Mouse (Mus musculus): ENCODE data around the gene Inafm1. TPM values are rescaled to one million over a fixed set of nuclear protein-coding genes. Genes with fewer than 3 reads are reported as not detected.

Gene Inafm1
- polyA plus RNA-seq, 1 experiment from 2014 or later, result 28.0 TPM

- Histone ChIP-seq H3K9ac (ENCODE audit: low read length) (no peak overlapping the region), H3K9me3 (ENCODE audit: control insufficient read depth, low read length) (no peaks in the 10 kb centered on the region), H3K27ac (replicated peaks) (no peak overlapping the region), H3K27me3 (ENCODE audit: control insufficient read depth, insufficient read depth, low read length) (no peaks in the 10 kb centered on the region), H3K4me2 (replicated peaks; ENCODE audit: low read depth) (no peak overlapping the region), H3K36me3 (ENCODE audit: control insufficient read depth, insufficient read depth, low read length) (no peaks in the 10 kb centered on the region), H3K4me1 (replicated peaks; ENCODE audit: control insufficient read depth, insufficient read depth) (no peaks in the 10 kb centered on the region), H3K4me3 (ENCODE audit: low read depth, low read length) (no peak overlapping the region)
- no peak for TF ChIP-seq EP300 (optimal IDR thresholded peaks at IDR 0.05)
- no peak for TF ChIP-seq CTCF (IDR thresholded peaks at IDR 0.05; ENCODE audit: low read depth)
- DNase-seq (ENCODE audit: low spot score) (no peak), ATAC-seq (ENCODE audit: low FRiP score, low TSS enrichment) (no peak)
- WGBS, result 41% methylated on average over 4 of the region's 4 CpGs
Measured at GRCm38 (mm10) chr7:16254195-16254594, 19.2 kb downstream of the Inafm1 start.

DNA sequence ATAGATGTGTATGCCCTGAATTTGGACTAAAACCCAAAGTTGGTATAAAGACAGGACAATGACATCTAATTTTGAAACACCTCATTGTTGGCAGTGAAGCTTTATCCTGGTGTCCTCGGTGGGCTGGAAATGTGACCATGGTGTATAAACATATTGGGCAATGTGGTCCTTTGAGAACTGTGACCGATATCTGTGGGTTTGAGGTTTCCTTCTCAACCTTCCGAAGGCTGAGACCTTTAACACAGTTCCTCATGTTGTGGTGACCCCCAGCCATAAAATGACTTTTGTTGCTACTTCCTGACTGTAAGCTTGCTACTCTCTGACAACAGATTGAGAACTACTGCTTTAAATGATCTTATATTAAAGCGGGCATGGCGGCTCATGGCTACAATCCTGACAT lies 22.7 kb downstream of the Inafm1 start:
- Histone ChIP-seq H3K36me3 (ENCODE audit: control insufficient read depth, insufficient read depth, low read length) (no peaks in the 10 kb centered on the region), H3K4me3 (ENCODE audit: low read depth, low read length) (no peak overlapping the region), H3K4me1 (replicated peaks; ENCODE audit: control insufficient read depth, insufficient read depth) (no peaks in the 10 kb centered on the region), H3K9ac (ENCODE audit: low read length) (no peak overlapping the region), H3K9me3 (ENCODE audit: control insufficient read depth, low read length) (no peaks in the 10 kb centered on the region), H3K27me3 (ENCODE audit: control insufficient read depth, insufficient read depth, low read length) (no peaks in the 10 kb centered on the region), H3K4me2 (replicated peaks; ENCODE audit: low read depth) (no peak overlapping the region), H3K27ac (replicated peaks) (no peak overlapping the region)
- 80% methylated on average over 5 of the region's 5 CpGs for WGBS
- TF ChIP-seq EP300 (optimal IDR thresholded peaks at IDR 0.05) (no peak), CTCF (IDR thresholded peaks at IDR 0.05; ENCODE audit: low read depth) (no peak)
- ATAC-seq (ENCODE audit: low FRiP score, low TSS enrichment) (no peak), DNase-seq (ENCODE audit: low spot score) (no peak)

- Histone ChIP-seq H3K4me2 (replicated peaks; ENCODE audit: low read depth) (no peak overlapping the region), H3K4me1 (replicated peaks; ENCODE audit: control insufficient read depth, insufficient read depth) (no peaks in the 10 kb centered on the region), H3K9me3 (ENCODE audit: control insufficient read depth, low read length) (no peaks in the 10 kb centered on the region), H3K36me3 (ENCODE audit: control insufficient read depth, insufficient read depth, low read length) (no peaks in the 10 kb centered on the region), H3K9ac (ENCODE audit: low read length) (no peak overlapping the region), H3K4me3 (ENCODE audit: low read depth, low read length) (no peak overlapping the region), H3K27ac (replicated peaks) (no peak overlapping the region), H3K27me3 (ENCODE audit: control insufficient read depth, insufficient read depth, low read length) (no peaks in the 10 kb centered on the region)
- TF ChIP-seq CTCF (IDR thresholded peaks at IDR 0.05; ENCODE audit: low read depth) (no peak), EP300 (optimal IDR thresholded peaks at IDR 0.05) (no peak)
- ATAC-seq (ENCODE audit: low FRiP score, low TSS enrichment) (no peak), DNase-seq (ENCODE audit: low spot score) (no peak)
- 55% methylated on average over 2 of the region's 4 CpGs for WGBS
Measured at GRCm38 (mm10) chr7:16245958-16246357, 27.5 kb downstream of the Inafm1 start.

DNA sequence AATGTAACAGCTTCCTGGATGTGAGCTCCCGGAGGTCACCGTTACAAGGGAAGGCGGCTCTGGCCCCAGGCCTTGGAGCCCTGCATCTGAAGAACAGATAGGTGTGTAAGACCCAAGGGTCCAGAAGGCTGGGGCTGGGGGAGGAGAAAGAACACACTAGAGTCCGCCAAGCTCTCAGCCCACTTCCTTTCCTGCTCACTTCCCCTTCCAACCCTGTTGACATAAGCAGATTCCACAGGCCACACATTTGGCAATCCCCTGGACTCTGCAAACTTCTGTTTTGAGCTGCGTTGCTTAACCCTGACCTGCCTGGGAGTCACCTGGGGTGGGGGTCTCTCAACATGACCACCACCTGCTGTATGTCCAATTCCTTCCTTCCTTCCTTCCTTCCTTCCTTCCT lies 29.4 kb downstream of the Inafm1 start, which contains the start of gene C5ar2:
Gene C5ar2, minus strand, starts transcription at position 88 of the 400 bp plus-strand sequence.
- no peaks in the 10 kb centered on the region for H3K4me1 ChIP-seq (replicated peaks; ENCODE audit: control insufficient read depth, insufficient read depth)
- H3K9me3 ChIP-seq (ENCODE audit: control insufficient read depth, low read length), result no peaks in the 10 kb centered on the region
- TF ChIP-seq CTCF (IDR thresholded peaks at IDR 0.05; ENCODE audit: low read depth) (no peak), EP300 (optimal IDR thresholded peaks at IDR 0.05) (no peak)
- no peak within 1 kb of the TSS for H3K4me2 ChIP-seq (replicated peaks; ENCODE audit: low read depth)
- no peaks in the 10 kb centered on the region for H3K27me3 ChIP-seq (ENCODE audit: control insufficient read depth, insufficient read depth, low read length)
- 38% methylated on average over 5 of the region's 5 CpGs for WGBS
- DNase-seq (ENCODE audit: low spot score) (no peak), ATAC-seq (ENCODE audit: low FRiP score, low TSS enrichment) (0 out of 2 replicates have a peak, but pooled peaks have one; percentile 46)
- H3K9ac ChIP-seq (ENCODE audit: low read length), result no peak within 1 kb of the TSS
- H3K4me3 ChIP-seq (ENCODE audit: low read depth, low read length), result no peak within 1 kb of the TSS
- peak within 1 kb of the TSS; percentile 18; the same call in 1 of the 2 replicates for H3K27ac ChIP-seq (replicated peaks)
- no peaks in the 10 kb centered on the region for H3K36me3 ChIP-seq (ENCODE audit: control insufficient read depth, insufficient read depth, low read length)

DNA sequence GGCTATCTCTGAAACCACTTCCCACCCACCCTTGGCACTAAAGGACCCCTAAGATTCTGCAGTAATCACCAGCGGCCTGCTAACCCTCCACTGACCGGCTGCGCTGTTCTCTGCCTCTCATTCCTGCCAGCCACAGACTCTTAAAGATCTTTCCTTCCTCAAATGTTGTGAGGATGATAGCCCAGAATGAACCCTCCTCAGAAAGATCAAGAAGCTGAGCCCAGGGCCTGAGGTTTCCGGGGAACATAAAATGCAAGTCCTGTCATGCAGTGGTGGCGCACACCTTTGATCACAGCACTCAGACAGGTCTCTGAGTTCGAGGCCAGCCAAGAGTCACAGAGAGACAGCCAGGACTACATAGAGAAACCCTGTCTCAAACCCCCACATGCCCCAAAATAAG lies 31.2 kb downstream of the Inafm1 start:
- H3K27ac ChIP-seq (replicated peaks), result no peak overlapping the region
- WGBS, result 81% methylated on average over 6 of the region's 6 CpGs
- no peak for ATAC-seq (ENCODE audit: low FRiP score, low TSS enrichment)

DNA sequence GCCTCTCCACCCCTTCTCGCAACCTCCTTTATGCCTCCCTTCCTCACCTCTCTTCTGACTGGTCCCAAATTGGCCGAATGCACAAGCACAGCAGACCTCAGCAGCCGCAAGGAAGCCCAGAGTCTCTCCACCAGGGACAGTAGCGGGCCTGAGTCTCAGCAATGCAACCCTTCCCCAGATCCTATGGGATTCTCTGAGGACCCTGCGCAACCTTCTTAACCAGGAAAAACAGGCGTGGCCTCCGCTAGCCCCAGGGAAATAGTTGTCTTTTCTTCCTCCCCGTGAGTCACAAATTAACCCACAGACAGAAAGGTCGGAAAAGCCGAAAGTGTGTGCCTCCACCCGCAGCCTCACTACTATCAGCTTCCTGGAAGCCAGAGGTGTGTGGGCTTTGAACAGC lies 31.6 kb downstream of the Inafm1 start:
- Histone ChIP-seq H3K4me3 (ENCODE audit: low read depth, low read length) (no peak overlapping the region), H3K27me3 (ENCODE audit: control insufficient read depth, insufficient read depth, low read length) (no peaks in the 10 kb centered on the region), H3K4me1 (replicated peaks; ENCODE audit: control insufficient read depth, insufficient read depth) (no peaks in the 10 kb centered on the region), H3K36me3 (ENCODE audit: control insufficient read depth, insufficient read depth, low read length) (no peaks in the 10 kb centered on the region), H3K4me2 (replicated peaks; ENCODE audit: low read depth) (no peak overlapping the region), H3K9me3 (ENCODE audit: control insufficient read depth, low read length) (no peaks in the 10 kb centered on the region), H3K27ac (replicated peaks) (no peak overlapping the region), H3K9ac (ENCODE audit: low read length) (no peak overlapping the region)
- no peak for ATAC-seq (ENCODE audit: low FRiP score, low TSS enrichment)
- no peak for DNase-seq (ENCODE audit: low spot score)
- TF ChIP-seq EP300 (optimal IDR thresholded peaks at IDR 0.05), result no peak
- TF ChIP-seq CTCF (IDR thresholded peaks at IDR 0.05; ENCODE audit: low read depth), result peak; percentile 36
- WGBS, result 52% methylated on average over 11 of the region's 11 CpGs

More for the DNA sequence above, 31.2 kb downstream of the Inafm1 start:
- Histone ChIP-seq H3K4me1 (replicated peaks; ENCODE audit: control insufficient read depth, insufficient read depth) (no peaks in the 10 kb centered on the region), H3K36me3 (ENCODE audit: control insufficient read depth, insufficient read depth, low read length) (no peaks in the 10 kb centered on the region), H3K9me3 (ENCODE audit: control insufficient read depth, low read length) (no peaks in the 10 kb centered on the region), H3K9ac (ENCODE audit: low read length) (no peak overlapping the region), H3K27me3 (ENCODE audit: control insufficient read depth, insufficient read depth, low read length) (no peaks in the 10 kb centered on the region), H3K4me3 (ENCODE audit: low read depth, low read length) (no peak overlapping the region), H3K4me2 (replicated peaks; ENCODE audit: low read depth) (no peak overlapping the region)
- DNase-seq (ENCODE audit: low spot score), result no peak
- TF ChIP-seq CTCF (IDR thresholded peaks at IDR 0.05; ENCODE audit: low read depth) (no peak), EP300 (optimal IDR thresholded peaks at IDR 0.05) (no peak)
